Mouse (Mus musculus): ENCODE data around the gene Faiml. TPM values are rescaled to one million over a fixed set of nuclear protein-coding genes. Genes with fewer than 3 reads are reported as not detected.

Faiml gene
- total RNA-seq, 4 experiments from 2014 or later = not detected

DNA sequence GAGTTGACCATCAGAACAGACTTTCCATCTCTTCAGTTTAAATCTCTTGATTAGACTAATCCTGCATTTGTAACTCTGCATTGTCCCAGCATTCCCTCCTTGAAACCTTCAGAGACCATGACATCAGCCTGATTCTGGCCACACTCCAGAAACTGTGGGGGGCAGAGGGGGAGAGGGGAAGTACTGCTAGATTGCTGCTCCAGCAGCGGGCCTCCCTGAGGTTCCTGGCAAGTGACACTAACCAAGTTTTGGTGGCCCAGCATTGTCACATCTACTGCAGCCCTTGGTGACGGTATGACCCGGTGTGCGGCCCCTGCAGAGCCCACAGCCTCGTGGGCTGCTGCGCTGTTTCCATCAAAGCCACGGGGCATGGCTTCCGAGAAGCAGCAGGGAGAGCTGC, 56.8 kb downstream of the Faiml start:
- no peak for DNase-seq (ENCODE audit: low spot score in 2 of 2)

Other genes starting within 250 kb of the Faiml start
- gene Gm1123, start 201.5 kb downstream of the Faiml start, total RNA-seq (2022) = under 1 TPM in 2 of 4 experiments, not detected in 2; 0.27 to 0.31 TPM
- 10 to 100 TPM; 26.4 to 29.2 (median 27.6) TPM for gene Pik3cb, start 96.6 kb downstream of the Faiml start, total RNA-seq (2022)
- gene Cep70, start 6.1 kb upstream of the Faiml start, total RNA-seq (2022) = 10 to 100 TPM; 24.5 to 34.6 (median 28.8) TPM
- gene Esyt3, start 121.3 kb upstream of the Faiml start, total RNA-seq (2022) = 1 to 10 TPM; 1.4 to 4.0 (median 2.6) TPM
- 100 to 1,000 TPM; 133 to 164 (median 142) TPM for gene Mras, start 200.1 kb upstream of the Faiml start, total RNA-seq (2022)
- gene Nme9, start 214.2 kb upstream of the Faiml start, total RNA-seq (2022) = under 1 TPM; 0.39 to 0.85 (median 0.62) TPM

All from layer of hippocampus, adult 8-10 months (tissue).